Mouse (Mus musculus) neural tube, embryonic 11.5 days (tissue): Measurements from ENCODE around the gene Creb3l2. TPM values are rescaled to one million over a fixed set of nuclear protein-coding genes. Genes with fewer than 3 reads are reported as not detected.

Experiments used
- ATAC-seq: fragments of 200-750 bp; cut with Nextera tagmentation; 2 replicates; pipeline ENCODE4 v1.8.0; 2017; ENCODE audit warnings: moderate number of reproducible peaks, mild to moderate bottlenecking, moderate TSS enrichment, moderate library complexity; ENCODE audit not compliant: insufficient read depth, low FRiP score, low TSS enrichment
- DNase-seq: peaks from one replicate; pipeline ENCODE4 v3.0.0-alpha.2; 2015; ENCODE audit warnings: low spot score
- H3K27ac ChIP-seq: fragments of 300-500 bp; sonication (generic); 2 replicates; pipeline ENCODE4 v1.5.1; 2014; ENCODE audit warnings: low read depth, mild to moderate bottlenecking, low read length
- H3K27me3 ChIP-seq: fragments of 300-500 bp; sonication (generic); 2 replicates; pipeline ENCODE4 v1.6.1; 2014; ENCODE audit warnings: mild to moderate bottlenecking, low read length, mixed read lengths; ENCODE audit not compliant: control insufficient read depth, insufficient read depth
- H3K36me3 ChIP-seq: fragments of 300-500 bp; sonication (generic); 2 replicates; pipeline ENCODE4 v1.6.1; 2014; ENCODE audit warnings: mild to moderate bottlenecking, low read length, moderate library complexity, mixed read lengths; ENCODE audit not compliant: control insufficient read depth, insufficient read depth
- H3K4me1 ChIP-seq: fragments of 300-500 bp; sonication (generic); 2 replicates; pipeline ENCODE4 v1.6.1; 2014; ENCODE audit warnings: low read length, mixed read lengths; ENCODE audit not compliant: control insufficient read depth, insufficient read depth
- H3K4me2 ChIP-seq: fragments of 300-500 bp; sonication (generic); 2 replicates; pipeline ENCODE4 v1.6.1; 2014; ENCODE audit warnings: low read depth, mild to moderate bottlenecking, moderate library complexity
- H3K4me3 ChIP-seq: fragments of 300-500 bp; sonication (generic); 2 replicates; pipeline ENCODE4 v1.5.1; 2014; ENCODE audit warnings: low read depth, low read length
- H3K9ac ChIP-seq: fragments of 300-500 bp; sonication (generic); 2 replicates; pipeline ENCODE4 v1.6.1; 2014; ENCODE audit warnings: mild to moderate bottlenecking, low read length
- H3K9me3 ChIP-seq: fragments of 300-500 bp; sonication (generic); 2 replicates; pipeline ENCODE4 v1.6.1; 2016; ENCODE audit warnings: low read length; ENCODE audit not compliant: control insufficient read depth
- WGBS: fragments of 180-500 bp; shearing (Covaris S2); extraction: QIAGEN DNeasy Blood & Tissue Kit; methylation state at CpG from one replicate; pipeline ENCODE4 v1.1.7; 2014; 5-methylcytosine and 5-hydroxymethylcytosine counted together
- polyA plus RNA-seq: library from polyadenylated mRNA; unstranded; fragments of >200 nt; fragmentation: Nextera tagmentation; extraction: Ambion mirVana; gene quantifications from 2 replicates; pipeline ENCODE4 v1.2.1, GENCODE M21; 2014

The Creb3l2 gene
- polyA plus RNA-seq, 1 experiment from 2014 or later = 14.5 TPM

- no peak for DNase-seq
- no peak overlapping the region for H3K9ac ChIP-seq
- 93% methylated on average over 9 of the region's 9 CpGs for WGBS
- H3K4me1 ChIP-seq = no peaks in the 10 kb centered on the region
- no peaks in the 10 kb centered on the region for H3K27me3 ChIP-seq
- ATAC-seq = no peak
- H3K36me3 ChIP-seq = no peaks in the 10 kb centered on the region
- H3K27ac ChIP-seq = no peak overlapping the region
- no peak overlapping the region for H3K4me3 ChIP-seq
- H3K9me3 ChIP-seq = no peaks in the 10 kb centered on the region
- H3K4me2 ChIP-seq = no peak overlapping the region
Observed at GRCm38 (mm10) chr6:37284879-37285278, 157.1 kb downstream of the Creb3l2 start.

- DNase-seq (no peak), ATAC-seq (no peak)
- Histone ChIP-seq H3K9me3 (no peaks in the 10 kb centered on the region), H3K4me2 (no peak overlapping the region), H3K27ac (no peak overlapping the region), H3K36me3 (no peaks in the 10 kb centered on the region), H3K9ac (no peak overlapping the region), H3K27me3 (no peaks in the 10 kb centered on the region), H3K4me3 (no peak overlapping the region), H3K4me1 (no peaks in the 10 kb centered on the region)
- 69% methylated on average over 2 of the region's 2 CpGs for WGBS
Observed at GRCm38 (mm10) chr6:37283336-37283735, 158.6 kb downstream of the Creb3l2 start.

DNA sequence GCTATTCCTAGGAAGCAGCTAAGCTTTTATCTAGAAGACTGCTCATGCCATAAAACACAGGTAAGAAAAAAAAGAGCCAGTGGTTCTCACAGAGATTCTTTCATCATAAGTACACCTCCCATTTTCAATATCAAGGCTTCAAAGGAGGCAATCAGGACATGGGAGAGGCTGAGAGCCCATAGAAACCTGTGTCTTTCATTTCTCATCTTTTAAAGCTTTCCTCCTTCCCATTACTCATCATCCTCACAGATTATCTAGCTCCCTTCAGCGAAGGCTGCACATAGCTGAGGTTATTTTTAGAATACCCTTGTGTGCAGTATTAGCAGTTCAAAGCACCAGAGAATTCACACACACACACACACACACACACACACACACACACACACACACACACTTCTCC lies 159.3 kb downstream of the Creb3l2 start:
- no peak for ATAC-seq
- Histone ChIP-seq H3K9ac (no peak overlapping the region), H3K27ac (no peak overlapping the region), H3K9me3 (no peaks in the 10 kb centered on the region), H3K4me2 (no peak overlapping the region), H3K4me1 (no peaks in the 10 kb centered on the region), H3K36me3 (no peaks in the 10 kb centered on the region), H3K4me3 (no peak overlapping the region), H3K27me3 (no peaks in the 10 kb centered on the region)
- WGBS = 86% methylated on average over 1 of the region's 1 CpGs
- DNase-seq = no peak

Other genes starting within 250 kb of the Creb3l2 start
- 2.5 and 2.8 TPM in 2 replicates for gene Dgki, start 142.0 kb downstream of the Creb3l2 start, polyA plus RNA-seq
- not detected in 2 replicates for gene Akr1d1, start 88.0 kb upstream of the Creb3l2 start, polyA plus RNA-seq